Mouse (Mus musculus) C2C12 (cell line): ENCODE results near the gene Lime1.

ENCODE experiments used
- CEBPB ChIP-seq: IDR thresholded peaks from one replicate; pipeline ENCODE4 v1.6.1; 2011; ENCODE audit warnings: low read depth, mild to moderate bottlenecking, control low read depth, moderate library complexity
- CTCF ChIP-seq: IDR thresholded peaks from one replicate; pipeline ENCODE4 v1.5.1; 2011; ENCODE audit not compliant: control insufficient read depth, insufficient read depth, insufficient read length
- MAX ChIP-seq: IDR thresholded peaks from one replicate; pipeline ENCODE4 v1.6.1; 2011; ENCODE audit warnings: mild to moderate bottlenecking, control low read depth
- USF1 ChIP-seq: IDR thresholded peaks from one replicate; pipeline ENCODE4 v1.6.1; 2011; ENCODE audit warnings: low read depth, mild to moderate bottlenecking, control low read depth, moderate library complexity

GRCm38 (mm10) chr2:181409643-181410042 lies 29.8 kb downstream of the Lime1 start:
- TF ChIP-seq CTCF (no peak), USF1 (no peak), MAX (no peak), CEBPB (no peak)
